ENCODE assay signal across 8 mouse cellular contexts in genomic region chr10:42276507-42277345, GRCm38 (mm10). TPM values are rescaled to one million over a fixed set of nuclear protein-coding genes. Genes with fewer than 3 reads are reported as not detected.
DNase-seq lines count a peak whose midpoint lies in the region; ATAC-seq and TF ChIP-seq lines count a peak whose summit lies in the region.

Gene Foxo3 (minus strand): TSS chr10:42276755.

- WGBS in lung, embryonic 14.5 days = under 1% methylated on average over 88 of the region's 88 CpGs
- under 1% methylated on average over 88 of the region's 88 CpGs for WGBS in olfactory bulb, adult 2 months

- peaks cover 3% of the 10 kb centered on the region; the same call in 1 of the 2 replicates for H3K27me3 ChIP-seq in G1E (ENCODE audit: insufficient read depth, low read length)
- H3K27me3 ChIP-seq in lung, embryonic 14.5 days (ENCODE audit: insufficient read depth, low read length) = no peaks in the 10 kb centered on the region

- H3K9me3 ChIP-seq in G1E (replicated peaks) = peaks cover 8% of the 10 kb centered on the region
- no peaks in the 10 kb centered on the region for H3K9me3 ChIP-seq in lung, embryonic 14.5 days (ENCODE audit: low read depth, low read length)

- peak; percentile 29 for ATAC-seq in G1E (ENCODE audit: extremely low read depth, insufficient number of reproducible peaks, low FRiP score, poor library complexity, severe bottlenecking)
- peak; percentile 74 for ATAC-seq in lung, embryonic 14.5 days (ENCODE audit: insufficient read depth)

- H3K27ac ChIP-seq in lung, embryonic 14.5 days (ENCODE audit: low read depth) = peak within 1 kb of the TSS; percentile 96
- peak within 1 kb of the TSS; percentile 93 for H3K27ac ChIP-seq in olfactory bulb, adult 2 months (ENCODE audit: insufficient read depth, low read depth, low read length)

- peak within 1 kb of the TSS; percentile 81 for H3K9ac ChIP-seq in lung, embryonic 14.5 days

- peaks cover 29% of the 10 kb centered on the region for H3K36me3 ChIP-seq in G1E (replicated peaks)
- peaks cover 19% of the 10 kb centered on the region for H3K36me3 ChIP-seq in lung, embryonic 14.5 days (ENCODE audit: insufficient read depth)

- peak within 1 kb of the TSS; percentile 99 for H3K4me2 ChIP-seq in lung, embryonic 14.5 days

- no peak for TF ChIP-seq CTCF in G1E (IDR thresholded peaks at IDR 0.05; ENCODE audit: low read depth, low read length)
- no peak for TF ChIP-seq CTCF in lung, embryonic 14.5 days (IDR thresholded peaks at IDR 0.05; ENCODE audit: low read depth)
- TF ChIP-seq CTCF in olfactory bulb, adult 2 months (IDR thresholded peaks at IDR 0.05; ENCODE audit: insufficient read depth, low read depth, low read length) = no peak

- peak; percentile 93 for DNase-seq in G1E (ENCODE audit: low spot score)
- DNase-seq in cerebellum, adult 8-10 months = peak; percentile 85
- DNase-seq in forelimb bud, embryonic 11.5 days (ENCODE audit: low read depth, low spot score) = peak; percentile 82
- DNase-seq in heart, postnatal 4 days = peak; percentile 87
- peak; percentile 80 to 88 for DNase-seq in layer of hippocampus, adult 8-10 months (ENCODE audit: low spot score in 2 of 2)
- peak; percentile 92 for DNase-seq in lung, embryonic 14.5 days
- DNase-seq in thymus, adult 18-20 months = peak; percentile 84 to 85

- peak; percentile 92 for TF ChIP-seq POLR2A in olfactory bulb, adult 2 months (IDR thresholded peaks at IDR 0.05; ENCODE audit: insufficient read depth, low read depth, low read length)

- peaks cover 48% of the 10 kb centered on the region for H3K4me1 ChIP-seq in G1E (ENCODE audit: insufficient read depth, low read depth, low read length)
- H3K4me1 ChIP-seq in lung, embryonic 14.5 days (ENCODE audit: insufficient read depth) = peaks cover 11% of the 10 kb centered on the region
- H3K4me1 ChIP-seq in olfactory bulb, adult 2 months (ENCODE audit: control insufficient read depth, insufficient read depth, low read length) = peaks cover 18% of the 10 kb centered on the region

- H3K4me3 ChIP-seq in G1E (ENCODE audit: low read depth, low read length) = peak within 1 kb of the TSS; percentile 89
- peak within 1 kb of the TSS; percentile 74 for H3K4me3 ChIP-seq in lung, embryonic 14.5 days (ENCODE audit: low read depth, low read length)
- peak within 1 kb of the TSS; percentile 85 for H3K4me3 ChIP-seq in olfactory bulb, adult 2 months (ENCODE audit: insufficient read depth, low read depth, low read length)

RNA-seq across cellular contexts. Expression of gene Foxo3, which starts in this region (rescaled TPM):
- total RNA-seq in G1E (2014; fragmentation: Nextera tagmentation) (67.1 and 98.4 TPM in 2 replicates), G1E (2017) (39.3 and 45.5 TPM in 2 replicates)
- polyA plus RNA-seq in G1E (2012) = 59.2 and 67.0 TPM in 2 replicates
- 10 to 100 TPM; 29.4 to 33.1 TPM for total RNA-seq in heart, postnatal 4 days (2021)
- total RNA-seq in layer of hippocampus, adult 8-10 months (2022) = 10 to 100 TPM; 43.3 to 53.4 (median 48.2) TPM
- polyA plus RNA-seq in lung, embryonic 14.5 days (2014; fragmentation: Nextera tagmentation; extraction: Ambion mirVana) = 9.0 and 9.4 TPM in 2 replicates
- 89.0 TPM in 1 of 2 replicates, not detected in the other for polyA plus RNA-seq in olfactory bulb, adult 2 months (2012; ENCODE audit: insufficient read depth, insufficient read length, low replicate concordance, missing spikeins)

Comparison
In these comparisons a context has a peak if more than half of its experiments do, and no peak if none do; other contexts are left out.
1. Peak in every context shown above with its lines: DNase-seq, ATAC-seq, H3K4me3 ChIP-seq and H3K27ac ChIP-seq.